Mouse (Mus musculus) megakaryocyte-erythroid progenitor cell, adult 5-6 weeks (primary cell): Measurements from ENCODE around the gene B3gnt9. TPM values are rescaled to one million over a fixed set of nuclear protein-coding genes. Genes with fewer than 3 reads are reported as not detected.
A peak's percentile ranks its signal among the peaks of the same experiment; 100 is the strongest.
"Not testable (repeated sequence)": the region's sequence is repeated elsewhere in the genome, so short reads cannot be mapped to it uniquely, and the experiment has no call there.

Experiments
- ATAC-seq: replicated peaks from 2 replicates; pipeline ENCODE4 v1.8.0; 2016; ENCODE audit warnings: mild to moderate bottlenecking, inconsistent platforms; ENCODE audit not compliant: severe bottlenecking, poor library complexity, low FRiP score, low TSS enrichment
- total RNA-seq, 2 experiments: library from RNA; stranded (forward) in 1 of 2; stranded (reverse) in 1 of 2; fragments of 200-1000, 215-1000 nt in 1 of 2; fragments of >200 nt in 1 of 2; fragmentation: Nextera tagmentation in 1 of 2; gene quantifications; 2 replicates each; pipeline ENCODE4 v1.2.3; 2014 to 2017

The B3gnt9 gene
- 1.4 and 2.6 TPM in 2 replicates for total RNA-seq (2014; fragmentation: Nextera tagmentation)
- 0.23 TPM in 1 of 2 replicates, not detected in the other for total RNA-seq (2017)

DNA sequence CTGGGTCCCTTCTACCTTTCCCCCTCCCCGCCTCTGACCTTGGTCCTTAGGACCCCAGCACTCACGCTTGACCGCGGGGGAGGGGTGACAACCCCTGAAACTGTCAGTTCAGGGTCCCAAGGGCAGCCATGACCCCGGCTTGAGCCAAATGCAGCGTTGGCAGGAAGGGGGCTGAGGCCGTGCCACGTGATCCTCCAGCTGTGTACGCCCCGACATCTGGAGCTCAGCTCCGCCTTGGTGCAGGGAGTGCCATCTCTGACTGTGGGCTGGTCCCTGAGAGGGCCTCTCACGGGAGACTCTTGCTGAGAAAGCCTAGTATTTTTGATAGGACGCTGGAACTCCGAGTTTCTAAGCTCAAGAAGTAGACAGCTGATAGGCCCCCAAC lies at the start of gene B3gnt9:
Gene B3gnt9 (minus strand): TSS at position 188 of the 385 bp plus-strand sequence.
- peak; percentile 72 for ATAC-seq

DNA sequence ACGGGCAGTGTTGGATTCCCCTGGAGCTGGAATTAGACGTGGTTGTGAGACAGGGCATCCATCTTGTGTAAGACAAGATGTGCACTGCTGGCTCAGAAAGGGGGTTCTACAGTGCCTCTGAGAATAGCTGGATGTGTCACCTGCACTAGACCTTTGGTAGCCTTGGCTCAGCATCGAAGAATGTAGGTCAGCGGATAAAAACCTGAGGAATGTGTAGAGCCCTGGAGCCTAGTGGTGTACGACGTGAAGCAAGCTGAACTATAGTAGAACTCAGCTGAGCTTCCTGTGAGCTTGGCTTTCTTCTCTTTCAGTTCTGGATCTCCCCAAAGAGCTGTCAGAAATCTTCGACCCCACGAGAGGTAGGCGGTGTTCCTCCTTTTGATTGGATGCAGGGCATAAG lies 48.9 kb upstream of the B3gnt9 start:
- ATAC-seq, result no peak

DNA sequence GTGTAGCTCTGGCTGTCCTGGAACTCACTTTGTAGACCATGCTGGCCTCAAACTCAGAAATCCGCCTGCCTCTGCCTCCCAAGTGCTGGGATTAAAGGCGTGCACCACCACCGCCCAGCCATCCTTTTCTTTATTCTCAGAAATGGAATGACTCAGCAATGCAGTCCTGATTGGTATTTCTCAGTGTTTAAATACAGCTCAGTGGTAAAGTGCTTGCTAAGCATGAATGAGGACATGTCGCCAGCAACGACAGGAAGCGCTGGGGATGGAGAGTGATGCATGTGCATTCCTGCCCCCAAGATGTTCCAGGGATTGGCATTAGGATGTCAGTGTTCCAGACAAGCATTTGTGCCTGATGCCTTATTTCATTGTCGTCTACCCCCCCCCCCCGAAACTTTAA lies 48.4 kb upstream of the B3gnt9 start:
- no peak for ATAC-seq

DNA sequence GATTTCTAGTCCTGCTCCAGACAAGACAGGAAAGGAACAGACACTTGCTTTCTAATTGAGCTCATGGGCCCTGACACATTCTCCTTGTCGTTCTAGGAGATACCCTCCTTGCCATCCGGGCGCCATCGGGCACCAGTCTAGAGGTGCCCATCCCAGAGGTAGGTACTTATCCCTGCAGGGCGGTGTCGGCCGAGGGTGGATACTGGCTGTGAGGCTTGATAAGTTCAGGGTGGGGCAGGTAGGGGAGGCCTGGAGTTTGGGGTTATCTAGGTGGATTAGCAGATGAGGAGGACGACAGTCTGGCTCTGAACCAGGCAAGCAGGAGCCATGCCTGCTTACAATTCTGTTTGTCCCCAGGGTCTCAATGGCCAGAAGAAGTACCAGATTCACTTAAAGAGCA lies 45.0 kb upstream of the B3gnt9 start:
- peak; percentile 74 for ATAC-seq

DNA sequence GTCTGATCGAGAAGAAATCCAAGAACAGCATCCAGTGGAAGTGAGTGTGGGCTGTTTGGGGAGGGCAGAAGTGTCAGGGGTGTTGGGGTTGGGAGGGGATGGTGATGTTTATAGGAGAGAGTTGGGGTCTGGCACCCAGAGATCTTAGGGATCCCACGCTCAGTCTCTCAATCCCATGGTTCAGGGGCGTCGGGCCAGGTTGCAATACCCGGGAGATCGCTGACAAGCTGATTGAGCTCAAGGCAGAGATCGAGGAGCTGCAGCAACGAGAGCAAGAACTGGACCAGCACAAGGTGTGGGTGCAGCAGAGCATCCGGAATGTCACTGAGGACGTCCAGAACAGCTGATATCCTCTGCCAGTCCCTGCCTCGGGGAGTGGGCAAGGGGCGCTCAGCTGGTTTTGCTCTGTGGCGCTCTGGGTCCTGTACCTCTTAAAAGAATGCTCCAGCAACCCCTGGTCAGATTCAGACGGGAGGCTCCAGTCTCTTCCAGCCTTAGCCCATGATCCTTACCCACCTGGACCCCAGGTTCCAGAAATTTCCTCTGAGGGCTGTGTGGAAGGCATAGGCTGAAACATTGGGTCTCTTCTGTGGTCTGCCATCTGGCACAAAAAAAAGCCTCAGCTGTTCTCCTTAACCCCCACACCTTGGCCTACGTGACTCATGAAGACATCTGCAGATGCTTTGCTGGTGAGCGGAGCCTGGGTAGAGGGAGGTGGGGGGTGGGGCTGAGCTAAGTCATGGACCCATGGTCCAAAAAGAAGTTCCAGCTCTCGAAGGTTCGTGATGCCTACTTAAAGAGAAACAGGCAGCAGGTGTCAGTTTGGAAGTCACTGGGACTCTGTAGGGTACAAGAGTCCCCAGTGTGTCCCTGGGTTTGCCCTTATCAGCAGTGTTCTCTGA lies 43.6 kb upstream of the B3gnt9 start:
- ATAC-seq, result peak; percentile 13; the same call in 1 of the 2 replicates

DNA sequence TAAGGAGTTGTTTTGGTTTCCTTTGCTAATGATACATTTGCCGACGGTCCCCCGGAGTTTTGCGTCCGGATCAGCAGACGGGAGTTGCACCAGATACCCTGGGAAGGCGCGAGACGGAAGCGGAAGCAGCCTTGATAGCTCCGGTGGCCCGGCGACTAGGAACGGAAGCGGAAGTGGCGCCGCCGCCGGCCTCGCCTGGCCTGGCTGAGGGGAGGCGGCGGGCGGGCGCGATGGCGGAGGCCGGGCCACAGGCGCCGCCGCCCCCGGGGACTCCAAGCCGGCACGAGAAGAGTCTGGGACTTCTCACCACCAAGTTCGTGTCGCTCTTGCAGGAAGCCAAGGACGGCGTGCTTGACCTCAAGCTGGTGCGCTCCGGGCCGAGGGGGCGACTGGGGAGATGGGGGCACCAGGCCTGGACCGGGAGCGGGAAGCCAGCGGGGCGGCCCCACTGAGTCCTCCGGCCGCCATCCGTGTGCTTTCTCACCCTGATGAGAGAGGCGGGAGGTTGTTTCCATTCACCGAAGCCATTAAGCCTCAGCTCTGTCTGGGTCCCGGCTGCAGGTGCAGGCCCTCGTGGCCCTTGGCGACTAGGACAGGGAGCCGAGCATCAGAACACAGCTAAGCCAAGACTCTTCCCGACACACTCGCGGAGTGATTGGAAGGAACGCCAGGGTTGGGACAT lies 42.7 kb upstream of the B3gnt9 start, which contains the start of gene E2f4:
Gene E2f4 (plus strand): TSS at position 153 of the 682 bp plus-strand sequence.
- peak; percentile 79 for ATAC-seq

DNA sequence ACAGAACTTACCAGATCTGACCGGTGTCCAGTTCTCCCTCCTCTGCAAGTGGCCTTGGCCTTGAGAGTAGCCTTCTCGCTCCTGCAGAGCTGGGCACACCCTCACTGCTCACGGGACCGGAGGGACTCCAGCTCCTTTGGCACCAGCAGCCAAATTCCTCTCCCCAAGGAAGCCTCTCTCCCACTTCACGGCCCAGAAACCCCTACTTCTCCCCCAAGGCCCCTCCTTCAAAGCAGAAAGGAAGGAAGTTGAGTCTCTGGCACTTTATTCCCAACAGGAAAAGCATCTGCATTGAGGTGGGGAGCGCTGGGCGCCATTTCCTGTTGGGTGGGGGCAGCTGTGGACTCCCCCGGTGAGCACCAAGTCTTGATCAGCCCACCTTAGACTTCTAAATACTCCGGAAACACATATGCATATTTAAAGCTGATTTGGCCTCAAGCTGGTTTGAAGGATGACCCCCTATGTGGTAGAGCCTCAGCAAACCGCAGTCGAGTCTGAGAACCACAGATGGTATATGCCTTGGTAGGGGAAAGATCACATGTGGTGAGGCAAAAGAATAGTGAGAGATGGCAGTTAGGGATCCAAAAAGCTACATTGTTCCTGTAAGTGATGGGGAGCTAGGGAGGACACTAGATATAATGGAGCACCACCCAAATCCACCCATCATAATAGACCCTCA lies 41.1 kb upstream of the B3gnt9 start, which contains the start of gene Exoc3l:
Gene Exoc3l (minus strand): TSS at position 207 of the 679 bp plus-strand sequence.
- no peak for ATAC-seq

DNA sequence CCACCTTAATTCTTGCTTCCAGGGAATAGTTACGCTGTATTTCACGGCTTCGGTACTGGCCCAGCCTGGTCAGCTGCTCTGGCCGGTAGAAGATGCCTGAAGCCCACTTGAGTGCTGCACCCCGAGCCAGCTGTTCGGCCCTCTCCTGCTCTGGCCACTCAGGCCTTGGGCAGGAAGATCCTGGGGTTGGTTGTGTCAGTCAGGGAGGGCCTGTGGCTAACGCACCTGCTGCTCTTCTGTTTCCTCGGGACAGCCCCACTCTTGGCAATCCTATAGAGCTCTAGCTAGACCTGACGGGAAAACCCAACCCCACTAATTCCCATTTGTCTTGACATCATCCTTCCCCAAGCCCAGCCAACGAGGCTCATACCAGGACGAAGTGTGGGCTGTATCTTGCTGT lies 40.3 kb upstream of the B3gnt9 start:
- ATAC-seq, result no peak

DNA sequence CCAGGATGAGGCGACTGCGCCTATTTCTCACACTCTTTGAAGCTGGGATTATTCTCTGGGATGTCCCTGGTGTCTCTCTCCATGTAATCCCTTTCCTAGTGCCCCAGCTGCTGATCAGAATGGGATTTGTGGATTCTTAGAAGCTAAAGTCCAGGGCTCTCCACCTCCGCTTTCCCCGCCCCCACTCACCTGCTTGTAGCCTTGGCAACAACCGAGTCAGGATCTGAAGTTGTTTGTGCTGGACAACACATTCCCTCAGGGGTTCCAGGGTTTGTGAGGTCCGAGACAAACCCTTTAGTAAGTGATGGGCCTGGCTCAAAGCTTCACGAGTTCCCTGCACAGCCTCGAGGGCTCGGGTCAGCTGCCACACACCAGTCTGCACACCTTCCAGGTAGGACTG lies 39.8 kb upstream of the B3gnt9 start:
- ATAC-seq, result no peak

DNA sequence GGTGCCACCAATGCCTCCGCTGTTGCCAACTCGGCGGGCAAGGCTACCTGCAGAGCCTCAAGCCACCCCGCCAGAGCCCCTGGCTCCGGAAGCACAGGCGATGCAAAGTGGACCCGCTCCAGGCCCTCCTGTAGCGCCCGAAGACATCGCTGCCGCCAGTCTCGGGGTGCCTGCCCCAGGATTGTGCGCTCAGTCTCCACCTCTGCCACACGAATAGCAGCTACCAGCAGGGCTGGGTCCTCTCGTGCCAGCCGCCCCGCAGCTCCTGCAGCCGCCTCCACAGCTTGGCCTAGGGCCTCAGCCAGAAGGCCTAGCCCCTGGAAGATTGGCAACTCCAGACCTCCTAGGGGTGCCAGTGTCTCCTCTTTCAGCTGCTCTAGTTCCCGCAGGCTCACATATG lies 38.5 kb upstream of the B3gnt9 start:
- no peak for ATAC-seq

DNA sequence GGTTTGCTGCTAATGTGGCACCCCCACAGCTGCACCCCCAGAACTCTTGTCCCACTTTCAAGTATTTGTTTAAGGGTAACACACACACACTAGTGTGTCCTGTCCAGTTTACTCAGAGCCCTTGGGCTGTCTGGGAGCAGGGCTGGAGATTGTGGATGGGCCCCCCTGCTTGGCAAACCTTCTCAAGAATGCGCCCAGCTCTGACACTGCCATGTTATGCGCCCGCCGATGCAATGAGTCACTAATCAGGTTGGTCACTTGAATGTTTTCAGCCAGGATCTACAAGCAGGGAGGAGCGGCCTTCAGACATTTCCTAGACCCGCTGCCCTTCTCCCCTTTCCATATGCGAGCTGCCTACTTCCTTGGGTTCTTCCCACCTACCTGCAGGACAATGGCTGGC lies 37.5 kb upstream of the B3gnt9 start:
- ATAC-seq, result no peak

DNA sequence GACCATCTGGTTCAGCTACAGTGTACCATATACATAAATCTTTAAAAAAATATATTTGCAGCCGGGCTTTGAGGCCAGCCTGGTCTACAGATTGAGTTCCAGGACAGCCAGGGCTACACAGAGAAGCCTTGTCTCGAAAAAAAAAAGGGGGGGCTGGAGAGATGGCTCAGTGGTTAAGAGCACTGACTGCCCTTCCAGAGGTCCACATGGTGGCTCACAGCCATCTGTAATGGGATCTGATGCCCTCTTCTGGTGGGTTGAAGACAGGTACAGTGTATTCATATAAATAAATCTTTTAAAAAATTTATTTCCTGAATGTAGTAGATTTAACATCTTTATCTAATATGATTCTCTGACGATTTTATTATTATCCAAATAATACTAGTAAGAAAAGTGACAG lies 36.8 kb upstream of the B3gnt9 start:
- ATAC-seq, result not testable (repeated sequence)

DNA sequence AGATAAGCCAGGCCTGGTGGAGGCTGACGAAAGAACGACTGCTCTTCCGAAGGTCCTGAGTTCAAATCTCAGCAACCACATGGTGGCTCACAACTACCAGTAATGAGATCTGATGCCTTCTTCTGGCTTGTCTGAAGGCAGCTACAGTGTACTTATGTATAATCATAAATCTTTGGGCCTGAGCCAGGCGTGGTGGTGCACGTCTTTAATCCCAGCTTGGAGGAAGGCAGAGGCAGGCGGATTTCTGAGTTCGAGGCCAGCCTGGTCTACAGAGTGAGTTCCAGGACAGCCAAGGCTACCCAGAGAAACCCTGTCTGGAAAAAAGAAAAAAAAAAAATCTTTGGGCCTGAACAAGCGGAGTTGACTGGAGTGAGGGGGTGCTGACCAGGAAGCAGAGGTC lies 36.4 kb upstream of the B3gnt9 start:
- ATAC-seq, result not testable (repeated sequence)

DNA sequence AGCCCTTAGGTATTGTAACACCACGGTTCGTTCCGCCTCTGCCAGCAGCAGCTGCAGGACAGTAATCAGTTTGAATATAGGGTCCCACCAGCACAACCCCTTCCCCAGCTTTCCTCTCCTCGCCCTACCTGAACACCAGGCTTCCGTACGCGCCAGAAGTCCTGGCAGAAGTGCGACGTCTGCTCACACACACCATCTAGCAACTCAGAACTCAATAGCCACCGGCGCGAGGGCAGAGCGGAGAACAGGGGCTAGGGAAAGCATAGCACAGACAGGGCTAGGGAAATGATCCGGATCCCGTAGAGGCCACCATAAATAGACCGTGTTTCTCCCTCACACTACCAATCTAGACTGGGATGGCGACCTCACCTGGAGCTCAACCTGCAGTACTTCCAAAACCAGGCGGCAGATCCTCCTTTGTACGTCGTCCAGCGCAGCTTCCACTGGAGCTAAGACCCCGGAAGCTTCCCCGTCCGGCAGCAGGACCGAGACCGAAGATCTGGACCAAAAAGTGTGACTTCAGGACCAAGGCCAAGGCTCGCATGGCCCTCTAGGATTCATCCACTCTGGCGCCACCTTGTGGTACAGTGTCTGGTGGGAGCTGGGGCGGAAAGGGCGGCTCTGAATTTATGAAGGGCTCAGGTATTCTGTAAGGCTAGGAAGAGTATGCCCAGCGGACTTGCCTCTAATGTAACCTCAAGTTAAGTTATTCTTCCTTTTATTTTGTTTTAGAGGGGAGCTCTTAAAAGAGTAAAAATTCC lies 35.8 kb upstream of the B3gnt9 start:
- peak; percentile 42 for ATAC-seq

DNA sequence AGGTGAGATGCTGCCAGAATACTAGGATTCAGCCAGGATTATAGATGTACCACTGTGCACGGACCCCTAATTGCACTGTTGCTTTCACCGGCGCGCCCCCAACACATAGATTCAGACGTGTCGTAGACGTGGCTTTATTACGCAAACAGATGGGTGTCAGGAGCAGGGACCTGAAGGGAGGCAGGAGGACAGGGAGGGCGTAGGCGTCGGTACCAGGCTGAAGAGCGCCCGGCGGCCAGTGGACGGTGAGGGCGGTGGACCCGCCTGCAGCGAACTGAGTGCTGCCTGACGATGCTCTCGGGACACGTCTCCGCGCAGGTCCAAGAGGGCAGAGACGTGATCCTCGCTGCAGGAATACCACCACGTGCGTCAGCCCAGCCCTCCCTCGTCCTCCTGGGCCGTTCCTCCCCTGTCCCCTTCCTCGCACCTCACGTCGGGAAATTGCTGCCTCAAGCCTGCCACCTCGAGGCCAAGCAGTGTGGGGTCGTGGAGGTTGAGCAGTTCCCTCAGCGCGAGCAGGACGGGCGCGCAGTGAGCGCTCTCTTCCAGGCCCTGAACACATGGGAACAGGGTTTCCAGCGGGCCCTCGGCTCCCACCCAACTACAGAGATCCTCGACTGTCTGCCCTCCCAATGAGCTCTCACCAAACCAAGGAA lies 35.0 kb upstream of the B3gnt9 start, which contains the start of gene 4931428F04Rik:
Gene 4931428F04Rik (minus strand): TSS at position 60 of the 656 bp plus-strand sequence.
- ATAC-seq, result peak; percentile 14

DNA sequence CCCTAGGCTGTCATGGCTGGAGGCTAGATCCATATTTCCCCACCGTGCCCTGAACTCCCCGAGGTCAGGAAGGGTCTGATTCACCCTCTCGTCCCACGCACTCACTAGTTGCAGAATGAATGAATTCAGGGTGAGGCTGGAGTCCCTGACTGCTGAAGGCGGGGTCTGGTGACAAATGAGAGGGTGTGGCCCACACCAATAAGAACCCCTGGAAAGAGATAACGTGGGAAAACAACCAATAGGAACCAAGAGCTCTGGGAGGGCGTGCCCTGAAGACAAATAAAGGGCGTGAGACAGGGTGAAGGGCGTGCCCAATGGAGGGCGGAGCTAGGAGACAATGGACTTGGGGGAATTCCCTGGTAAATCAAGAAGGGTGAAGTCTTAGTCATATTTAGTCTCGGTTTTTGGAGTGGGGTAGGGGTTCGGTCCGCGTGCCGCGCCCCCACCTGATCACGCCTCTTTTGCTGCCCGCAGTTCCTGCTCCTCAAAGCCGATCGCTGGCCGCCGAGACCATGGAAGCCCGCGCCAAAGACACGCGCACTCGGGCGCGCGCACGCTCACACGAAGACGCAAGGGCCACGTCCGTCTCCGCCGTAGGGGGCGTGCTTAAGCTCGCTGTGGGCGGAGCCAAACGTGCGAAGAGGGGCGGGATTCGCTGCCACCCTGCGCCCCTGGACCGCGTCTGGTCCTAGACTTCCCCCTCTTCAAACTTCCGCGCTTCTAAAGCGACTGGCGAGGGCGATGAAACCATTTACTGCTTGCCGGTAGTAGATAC lies 34.2 kb upstream of the B3gnt9 start:
- ATAC-seq, result peak; percentile 88

DNA sequence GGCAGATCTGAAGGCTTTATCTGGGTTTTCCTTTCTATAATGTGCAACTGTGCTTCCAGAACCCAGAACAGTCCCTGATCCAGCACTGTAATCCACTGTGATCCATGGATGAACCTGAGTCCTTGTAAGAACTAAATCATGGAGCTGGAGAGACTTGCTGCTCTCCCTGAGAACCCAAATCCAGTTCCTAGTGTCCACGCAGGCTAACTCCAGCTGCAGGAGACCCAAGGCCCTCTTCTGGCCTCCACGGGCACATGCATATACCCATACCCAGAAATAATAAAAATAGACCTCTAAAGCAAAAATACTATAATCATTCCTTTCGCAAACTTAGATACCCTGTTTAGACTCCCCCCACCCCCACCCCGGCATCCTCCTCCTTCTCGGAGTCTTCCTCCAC lies 33.3 kb upstream of the B3gnt9 start:
- no peak for ATAC-seq

DNA sequence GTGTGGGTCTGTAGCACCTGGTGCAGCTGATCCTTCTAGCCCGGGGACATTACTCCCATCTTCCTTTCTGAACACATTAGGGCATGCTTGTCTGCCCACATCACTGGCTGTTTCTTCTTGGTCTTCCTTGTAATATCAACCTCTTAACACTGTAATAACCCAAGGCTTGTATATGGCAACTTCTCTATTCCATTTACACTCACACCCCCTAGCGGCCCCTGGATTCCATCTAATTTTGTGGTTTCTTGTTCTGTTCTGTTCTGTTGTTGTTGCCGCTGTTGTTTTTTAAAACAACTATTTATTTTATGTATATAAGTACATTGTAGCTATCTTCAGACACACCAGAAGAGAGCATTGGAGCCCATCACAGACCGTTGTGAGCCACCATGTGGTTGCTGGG lies 32.0 kb upstream of the B3gnt9 start:
- no peak for ATAC-seq
